Mouse (Mus musculus): ENCODE results near the gene Ccdc175.

GRCm38 (mm10) chr12:72057780-72058179 lies 127.0 kb downstream of the Ccdc175 start:
- TF ChIP-seq POLR2A (IDR thresholded peaks at IDR 0.05; ENCODE audit: borderline replicate concordance, extremely low read depth, insufficient read depth, insufficient read length, poor library complexity, severe bottlenecking) = no peak
- no peak for TF ChIP-seq CTCF (IDR thresholded peaks at IDR 0.05; ENCODE audit: borderline replicate concordance, extremely low read depth, insufficient read depth, insufficient read length)
